Mouse (Mus musculus) heart, postnatal 0 days (tissue): ENCODE measurements around the gene Cldn17. TPM values are rescaled to one million over a fixed set of nuclear protein-coding genes. Genes with fewer than 3 reads are reported as not detected.

Experiments used
- ATAC-seq: fragments of 200-750 bp; cut with Nextera tagmentation; 2 replicates; pipeline ENCODE4 v1.8.0; 2017; ENCODE audit warnings: low read depth, moderate number of reproducible peaks, moderate library complexity; ENCODE audit not compliant: insufficient read depth
- DNase-seq: peaks from one replicate; pipeline ENCODE4 v3.0.0-alpha.2; 2016; ENCODE audit warnings: low spot score
- H3K27ac ChIP-seq: fragments of 300-500 bp; sonication (generic); 2 replicates; pipeline ENCODE4 v1.5.1; 2014; ENCODE audit warnings: low read depth, mild to moderate bottlenecking
- H3K27me3 ChIP-seq: fragments of 300-500 bp; sonication (generic); 2 replicates; pipeline ENCODE4 v1.6.1; 2014; ENCODE audit warnings: low read length, mixed read lengths; ENCODE audit not compliant: control insufficient read depth, insufficient read depth
- H3K36me3 ChIP-seq: fragments of 300-500 bp; sonication (generic); replicated peaks from 2 replicates; pipeline ENCODE4 v1.6.1; 2014; ENCODE audit warnings: low read length, mixed read lengths; ENCODE audit not compliant: control insufficient read depth, insufficient read depth
- H3K4me1 ChIP-seq: fragments of 300-500 bp; sonication (generic); 2 replicates; pipeline ENCODE4 v1.6.1; 2014; ENCODE audit warnings: antibody characterized with exemption; ENCODE audit not compliant: control insufficient read depth, insufficient read depth
- H3K4me2 ChIP-seq: fragments of 300-500 bp; sonication (generic); 2 replicates; pipeline ENCODE4 v1.6.1; 2014; ENCODE audit warnings: low read depth, mild to moderate bottlenecking, low read length, moderate library complexity
- H3K4me3 ChIP-seq: fragments of 300-500 bp; sonication (generic); 2 replicates; pipeline ENCODE4 v1.5.1; 2014; ENCODE audit warnings: low read depth, low read length
- H3K9ac ChIP-seq: fragments of 300-500 bp; sonication (generic); replicated peaks from 2 replicates; pipeline ENCODE4 v1.6.1; 2014; ENCODE audit warnings: low read depth, low read length, mixed read lengths
- H3K9me3 ChIP-seq: fragments of 300-500 bp; sonication (generic); replicated peaks from 2 replicates; pipeline ENCODE4 v1.6.1; 2016; ENCODE audit warnings: low read length; ENCODE audit not compliant: control insufficient read depth
- CTCF ChIP-seq: IDR thresholded peaks from 2 replicates; pipeline ENCODE4 v1.5.1; 2016; ENCODE audit warnings: antibody characterized with exemption, control low read depth, low read depth
- EP300 ChIP-seq: IDR thresholded peaks from 2 replicates; pipeline ENCODE4 v1.6.1; 2016; ENCODE audit warnings: antibody characterized with exemption, low read depth
- WGBS: fragments of 180-500 bp; shearing (Covaris S2); extraction: QIAGEN DNeasy Blood & Tissue Kit; methylation state at CpG from one replicate; pipeline ENCODE4 v1.1.7; 2014; 5-methylcytosine and 5-hydroxymethylcytosine counted together
- polyA plus RNA-seq: library from polyadenylated mRNA; unstranded; fragments of >200 nt; fragmentation: Nextera tagmentation; extraction: Ambion mirVana; gene quantifications from 2 replicates; pipeline ENCODE4 v1.2.1, GENCODE M21; 2015
- total RNA-seq: library from RNA; depleted of rRNA; stranded (reverse); fragments of >200 nt; gene quantifications from 2 replicates; pipeline ENCODE4 v1.2.3, GENCODE M21; 2014; ENCODE audit warnings: low replicate concordance; rRNA removed

The Cldn17 gene
- total and polyA plus RNA-seq, 2 experiments from 2014 or later, result not detected

- Histone ChIP-seq H3K27me3 (no peaks in the 10 kb centered on the region), H3K4me3 (no peak overlapping the region), H3K27ac (no peak overlapping the region), H3K36me3 (no peaks in the 10 kb centered on the region), H3K9ac (no peak overlapping the region), H3K4me2 (no peak overlapping the region), H3K4me1 (no peaks in the 10 kb centered on the region), H3K9me3 (no peaks in the 10 kb centered on the region)
- DNase-seq, result no peak
- TF ChIP-seq EP300 (no peak), CTCF (no peak)
- no peak for ATAC-seq
Measured at GRCm38 (mm10) chr16:88488096-88488495, 18.7 kb downstream of the Cldn17 start.

- H3K9ac ChIP-seq, result no peak overlapping the region
- whole genome bisulfite sequencing, result 54% methylated on average over 3 of the region's 3 CpGs
- H3K36me3 ChIP-seq, result no peaks in the 10 kb centered on the region
- H3K4me3 ChIP-seq, result no peak overlapping the region
- DNase-seq (no peak), ATAC-seq (no peak)
- H3K27me3 ChIP-seq, result no peaks in the 10 kb centered on the region
- no peak overlapping the region for H3K27ac ChIP-seq
- no peaks in the 10 kb centered on the region for H3K4me1 ChIP-seq
- no peak for TF ChIP-seq EP300
- no peak for TF ChIP-seq CTCF
- H3K9me3 ChIP-seq, result no peaks in the 10 kb centered on the region
- H3K4me2 ChIP-seq, result no peak overlapping the region
Measured at GRCm38 (mm10) chr16:88480011-88480774, 26.6 kb downstream of the Cldn17 start.

- no peak for DNase-seq
- 64% methylated on average over 3 of the region's 3 CpGs for WGBS
- no peaks in the 10 kb centered on the region for H3K36me3 ChIP-seq
Measured at GRCm38 (mm10) chr16:88463235-88463634, 43.5 kb downstream of the Cldn17 start.

More at GRCm38 (mm10) chr16:88463235-88463634, 43.5 kb downstream of the Cldn17 start:
- no peaks in the 10 kb centered on the region for H3K9me3 ChIP-seq
- no peaks in the 10 kb centered on the region for H3K4me1 ChIP-seq
- H3K4me3 ChIP-seq, result no peak overlapping the region
- no peaks in the 10 kb centered on the region for H3K27me3 ChIP-seq
- no peak overlapping the region for H3K9ac ChIP-seq
- TF ChIP-seq CTCF (no peak), EP300 (no peak)
- no peak for ATAC-seq
- no peak overlapping the region for H3K27ac ChIP-seq
- H3K4me2 ChIP-seq, result no peak overlapping the region

Other genes with a start within 250 kb of the Cldn17 start
- gene Grik1, start 216.7 kb downstream of the Cldn17 start, total RNA-seq, result 0.27 TPM in 1 of 2 replicates, not detected in the other
- 0.10 and 0.12 TPM in 2 replicates for gene Grik1, start 216.7 kb downstream of the Cldn17 start, polyA plus RNA-seq
- 6.8 TPM in 1 of 2 replicates, not detected in the other for gene Cldn8, start 56.2 kb upstream of the Cldn17 start, total RNA-seq
- 0.14 TPM in 1 of 2 replicates, not detected in the other for gene Cldn8, start 56.2 kb upstream of the Cldn17 start, polyA plus RNA-seq
- gene Krtap24-1, start 105.3 kb upstream of the Cldn17 start, total RNA-seq, result not detected in 2 replicates
- not detected in 2 replicates for gene Krtap24-1, start 105.3 kb upstream of the Cldn17 start, polyA plus RNA-seq
- not detected in 2 replicates for gene 2310079G19Rik, start 120.7 kb upstream of the Cldn17 start, total RNA-seq
- gene 2310079G19Rik, start 120.7 kb upstream of the Cldn17 start, polyA plus RNA-seq, result not detected in 2 replicates
- not detected in 2 replicates for gene Krtap26-1, start 140.8 kb upstream of the Cldn17 start, total RNA-seq
- not detected in 2 replicates for gene Krtap26-1, start 140.8 kb upstream of the Cldn17 start, polyA plus RNA-seq
- gene Krtap27-1, start 164.7 kb upstream of the Cldn17 start, total RNA-seq, result not detected in 2 replicates
- gene Krtap27-1, start 164.7 kb upstream of the Cldn17 start, polyA plus RNA-seq, result not detected in 2 replicates
- not detected in 2 replicates for gene 2310061N02Rik, start 201.0 kb upstream of the Cldn17 start, total RNA-seq
- gene 2310061N02Rik, start 201.0 kb upstream of the Cldn17 start, polyA plus RNA-seq, result not detected in 2 replicates
- not detected in 2 replicates for gene Krtap13-1, start 221.9 kb upstream of the Cldn17 start, total RNA-seq
- gene Krtap13-1, start 221.9 kb upstream of the Cldn17 start, polyA plus RNA-seq, result not detected in 2 replicates
- not detected in 2 replicates for gene Krtap13, start 244.7 kb upstream of the Cldn17 start, total RNA-seq
- not detected in 2 replicates for gene Krtap13, start 244.7 kb upstream of the Cldn17 start, polyA plus RNA-seq